Mouse (Mus musculus) frontal cortex, adult (tissue): ENCODE measurements around the gene Mettl26.

ENCODE experiments used
- ATAC-seq: cut with Nextera tagmentation; 2 replicates; pipeline ENCODE4 v1.9.2; 2017; ENCODE audit warnings: mild to moderate bottlenecking, moderate library complexity, mixed read lengths; ENCODE audit not compliant: low TSS enrichment

Mettl26 gene

DNA sequence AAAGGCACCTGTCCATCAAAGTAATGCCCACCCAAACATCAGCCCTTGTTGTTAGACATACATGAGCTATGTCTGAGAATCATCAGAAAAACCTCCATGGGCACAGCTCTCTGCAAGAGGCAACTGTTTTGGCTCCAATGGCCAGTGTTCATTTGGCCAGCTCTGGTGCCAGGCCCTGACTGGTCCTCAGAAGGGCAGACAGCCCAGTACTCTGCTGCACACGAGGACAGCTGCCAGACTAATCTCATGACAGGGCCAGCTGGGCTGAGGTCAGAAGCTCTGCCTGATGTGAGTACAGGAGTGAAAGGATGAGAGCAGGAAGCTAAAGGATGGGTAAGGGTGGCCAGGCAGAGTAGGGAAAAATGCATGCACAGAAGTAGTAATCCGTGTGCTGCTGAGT is 50.5 kb downstream of the Mettl26 start:
- ATAC-seq, result peak; percentile 61
